Mouse (Mus musculus): ENCODE measurements around the gene Dennd2a.

The Dennd2a gene

DNA sequence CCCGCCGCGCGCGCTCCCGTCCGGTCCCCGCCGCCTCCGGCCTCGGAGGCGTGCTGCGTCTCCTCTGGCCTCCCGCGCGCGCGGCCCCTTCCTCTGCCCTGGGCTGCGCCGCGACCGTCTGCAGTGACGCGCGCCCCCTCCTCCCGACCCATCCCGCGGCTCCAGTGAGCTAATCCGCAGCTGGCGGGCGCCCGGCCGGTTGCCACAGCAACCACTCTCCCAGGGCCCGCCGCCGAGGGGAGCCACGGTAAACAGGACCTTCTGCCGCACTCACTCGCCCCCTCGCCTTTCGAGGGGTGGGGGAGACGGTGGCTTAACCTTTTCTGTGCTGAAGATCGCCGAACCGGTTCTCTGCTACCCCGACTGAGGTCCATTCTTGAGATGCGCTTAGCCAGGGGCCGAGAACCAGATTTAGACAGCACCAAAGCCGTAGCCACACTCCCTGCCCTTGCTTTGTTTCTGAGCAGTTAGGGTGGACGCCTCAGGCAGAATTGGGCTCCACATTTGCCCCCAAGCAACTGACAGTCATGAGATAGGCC, at the start of gene Dennd2a:
Gene Dennd2a, minus strand, starts transcription at position 145 of the 539 bp plus-strand sequence.
- WGBS = 1% methylated on average over 50 of the region's 50 CpGs

DNA sequence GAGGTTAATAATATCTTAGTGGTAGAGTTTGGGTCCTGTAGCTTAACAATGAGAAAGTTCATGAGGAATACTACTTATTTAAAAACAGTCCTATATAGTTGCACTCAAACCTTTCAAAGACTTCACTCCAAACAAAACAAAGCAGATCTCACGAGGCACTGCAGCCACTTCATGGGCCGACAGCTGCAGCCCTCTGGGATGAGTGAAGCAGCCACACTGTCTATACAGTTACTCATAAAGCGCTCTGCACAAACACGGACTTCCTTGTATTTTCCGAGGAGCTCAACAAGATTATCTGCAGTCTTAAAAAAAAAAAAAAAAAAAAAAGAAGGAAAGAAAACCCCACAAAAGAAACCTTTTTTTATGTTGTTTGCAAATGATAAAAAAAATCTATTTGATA, 49.7 kb upstream of the Dennd2a start:
- 49% methylated on average over 5 of the region's 5 CpGs for WGBS

DNA sequence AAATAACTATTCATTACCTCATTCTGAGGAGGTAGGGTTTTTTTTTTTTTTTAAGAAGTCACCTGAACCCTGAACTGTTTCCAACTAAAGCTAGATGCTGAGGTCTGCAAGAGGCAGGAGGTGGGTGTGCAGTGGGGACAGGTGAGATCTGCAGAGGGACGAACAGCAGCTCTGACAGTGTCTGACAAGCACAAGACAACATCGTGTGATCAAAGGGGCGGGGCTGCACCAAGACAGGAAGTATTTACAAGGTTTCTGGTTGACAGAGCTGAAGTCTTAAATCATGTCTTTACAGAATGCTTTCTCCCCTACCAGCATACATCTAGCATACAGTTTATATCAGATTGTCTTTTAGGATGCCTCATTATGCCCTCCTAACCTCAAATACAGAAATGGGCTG, 49.2 kb upstream of the Dennd2a start:
- WGBS = 66% methylated on average over 3 of the region's 3 CpGs

DNA sequence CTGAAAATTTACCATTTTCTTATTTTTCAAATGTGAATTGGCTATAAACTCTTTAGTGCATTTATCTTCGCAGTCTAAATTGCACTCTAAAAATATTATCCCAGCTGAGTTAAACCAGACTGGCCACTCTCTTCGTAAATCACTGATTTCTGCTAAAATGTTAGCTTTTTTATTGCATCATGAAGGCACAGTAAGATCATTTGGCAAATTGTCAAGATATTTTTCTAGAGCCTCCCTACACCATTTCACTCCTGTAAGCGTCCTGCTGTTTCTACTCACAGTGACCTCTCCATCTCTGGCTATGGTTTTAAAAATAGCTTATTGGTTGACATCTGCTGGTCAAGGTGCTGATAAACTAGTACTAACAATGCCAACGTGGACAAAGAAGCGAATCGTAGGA, 48.4 kb upstream of the Dennd2a start:
- 61% methylated on average over 6 of the region's 6 CpGs for WGBS

DNA sequence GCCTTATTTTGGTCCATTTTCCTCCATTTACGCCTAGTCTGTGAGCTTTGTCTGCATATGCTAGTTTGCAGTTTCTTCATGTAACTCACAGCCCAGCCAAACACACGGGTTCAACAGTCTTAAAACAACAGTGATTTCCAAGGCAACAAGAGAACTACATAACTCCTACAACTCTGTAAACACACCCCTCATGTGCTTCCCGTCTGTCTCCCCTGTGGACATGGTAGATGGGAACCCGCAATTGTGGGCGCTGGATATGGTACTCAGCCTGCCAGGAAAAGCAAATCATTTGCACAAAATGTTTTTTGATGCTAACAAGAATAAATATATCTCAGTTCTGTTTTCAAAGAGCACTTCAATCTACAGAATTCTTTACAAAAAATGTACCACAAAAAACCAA, 46.9 kb upstream of the Dennd2a start:
- 56% methylated on average over 5 of the region's 5 CpGs for WGBS

DNA sequence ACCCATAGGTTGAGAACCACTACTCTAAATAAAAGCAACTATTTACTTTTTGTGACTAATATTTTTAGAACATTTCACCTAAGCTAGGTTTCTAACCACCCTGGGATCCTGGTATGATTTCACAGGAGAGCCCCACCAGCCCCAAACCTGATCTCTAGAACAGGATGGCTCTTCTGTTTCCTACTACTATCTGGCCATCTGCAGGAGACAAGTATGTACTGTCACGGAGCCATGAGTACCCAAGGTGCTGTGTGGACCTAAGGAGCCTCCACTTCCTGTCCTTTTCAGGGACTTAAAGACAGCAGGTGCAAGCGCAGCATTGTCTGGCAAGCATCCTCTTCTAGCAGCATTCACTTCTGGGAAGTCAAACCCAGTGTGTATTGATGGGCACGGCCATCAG, 44.2 kb upstream of the Dennd2a start:
- WGBS = 76% methylated on average over 3 of the region's 3 CpGs

DNA sequence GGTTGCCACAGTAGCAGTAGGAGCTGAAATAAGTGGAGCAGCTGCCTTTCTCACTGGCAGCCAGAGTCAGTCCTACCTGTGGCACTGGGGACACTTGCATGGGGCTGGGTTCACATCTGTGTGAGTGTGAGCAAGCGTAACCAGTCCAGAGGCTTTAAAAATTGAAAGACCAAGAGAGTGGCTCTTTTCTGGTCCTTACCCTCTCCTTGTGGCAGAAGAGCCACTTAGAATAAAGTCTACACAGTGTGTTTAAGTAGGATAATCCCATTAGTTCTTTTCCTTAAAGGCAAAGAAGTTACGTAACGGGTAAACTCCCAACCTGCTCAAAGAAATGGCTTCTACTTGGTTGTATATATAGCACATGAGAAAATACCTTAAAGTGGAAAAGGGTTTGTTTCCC, 43.2 kb upstream of the Dennd2a start:
- WGBS = 89% methylated on average over 3 of the region's 3 CpGs

DNA sequence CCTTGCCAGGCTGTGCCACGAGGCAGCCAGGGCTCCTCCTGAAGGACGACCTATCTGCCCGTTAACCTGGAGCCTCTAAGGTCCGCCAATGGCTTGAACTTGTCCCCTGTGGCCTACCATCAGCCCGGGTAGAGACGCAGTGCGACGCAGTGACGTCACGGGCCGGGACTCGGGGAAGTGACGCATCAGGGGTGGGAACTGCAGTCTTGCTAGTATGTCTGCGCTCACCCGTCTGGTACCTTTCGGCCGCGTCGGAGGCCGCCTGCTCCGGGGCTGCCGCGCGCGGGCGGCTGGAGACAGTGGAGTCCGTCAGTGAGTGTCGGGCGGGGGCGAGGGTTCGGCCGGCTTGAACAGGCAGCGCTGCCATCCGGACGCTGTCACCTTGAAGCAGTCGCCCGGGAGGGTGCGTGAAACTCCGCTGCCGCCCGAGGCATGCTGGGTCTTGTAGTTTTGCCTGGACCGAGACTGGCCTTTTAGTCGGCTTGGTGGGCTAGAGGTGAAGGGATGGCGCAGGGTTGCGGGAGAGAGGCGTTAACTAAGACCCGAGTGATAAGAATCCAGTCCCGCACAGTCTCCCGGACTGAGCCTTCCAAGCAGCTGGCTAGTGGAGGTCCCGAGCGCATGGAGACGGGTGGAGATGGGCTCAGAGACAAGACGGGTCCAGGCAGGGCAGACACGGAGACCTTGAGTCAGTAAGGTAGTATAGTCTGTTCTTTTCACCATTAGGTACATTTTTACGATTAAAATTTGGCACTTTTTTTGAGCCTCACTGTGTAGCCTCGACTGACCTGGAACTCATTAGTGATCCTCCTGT, 34.9 kb upstream of the Dennd2a start, which contains the start of gene Ndufb2:
Gene Ndufb2, plus strand, starts transcription at position 174 of the 814 bp plus-strand sequence.
- under 1% methylated on average over 56 of the region's 56 CpGs for WGBS

DNA sequence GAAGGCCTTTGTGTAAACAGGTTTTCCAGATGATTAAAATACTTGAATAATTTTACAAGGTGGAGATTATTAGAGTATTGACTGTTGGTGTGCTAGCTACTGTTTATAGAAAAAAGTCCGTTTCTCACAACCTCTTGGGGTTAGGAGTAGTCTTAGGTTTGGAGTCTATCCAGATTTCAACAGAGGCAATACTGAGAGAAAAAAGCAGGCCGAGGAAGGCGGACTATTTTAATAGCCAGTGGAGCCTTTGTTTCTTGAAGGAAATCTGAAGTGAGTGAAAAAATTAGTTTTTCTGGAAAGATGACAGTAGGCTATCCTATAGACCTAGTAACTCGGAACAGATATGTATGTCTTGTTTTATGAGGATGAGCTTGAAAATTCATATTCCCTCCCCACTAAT, 33.8 kb upstream of the Dennd2a start:
- WGBS = 90% methylated on average over 4 of the region's 4 CpGs

DNA sequence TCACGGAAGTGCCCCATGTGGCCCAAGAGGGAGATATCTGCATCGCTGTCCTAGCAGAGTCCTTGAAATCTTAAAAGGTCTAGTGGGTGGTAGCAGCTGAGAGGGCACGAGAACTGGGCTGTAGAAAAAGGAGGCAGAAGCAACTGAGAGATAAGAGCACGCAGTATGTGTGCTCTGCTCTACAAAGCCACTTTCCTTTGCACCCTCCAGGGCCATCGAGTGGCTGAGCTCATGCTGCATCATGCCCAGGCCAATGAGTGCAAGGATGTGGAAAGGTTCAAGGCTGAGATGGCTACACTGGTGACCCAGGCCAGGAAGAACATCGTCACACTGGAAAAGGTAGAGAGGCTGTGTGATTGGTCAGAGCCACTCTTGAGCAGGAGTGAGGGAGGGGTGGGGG, 27.9 kb upstream of the Dennd2a start, which contains the start of gene Gm42420:
Gene Gm42420, plus strand, starts transcription at position 237 of the 400 bp plus-strand sequence.
- 99% methylated on average over 6 of the region's 6 CpGs for WGBS

DNA sequence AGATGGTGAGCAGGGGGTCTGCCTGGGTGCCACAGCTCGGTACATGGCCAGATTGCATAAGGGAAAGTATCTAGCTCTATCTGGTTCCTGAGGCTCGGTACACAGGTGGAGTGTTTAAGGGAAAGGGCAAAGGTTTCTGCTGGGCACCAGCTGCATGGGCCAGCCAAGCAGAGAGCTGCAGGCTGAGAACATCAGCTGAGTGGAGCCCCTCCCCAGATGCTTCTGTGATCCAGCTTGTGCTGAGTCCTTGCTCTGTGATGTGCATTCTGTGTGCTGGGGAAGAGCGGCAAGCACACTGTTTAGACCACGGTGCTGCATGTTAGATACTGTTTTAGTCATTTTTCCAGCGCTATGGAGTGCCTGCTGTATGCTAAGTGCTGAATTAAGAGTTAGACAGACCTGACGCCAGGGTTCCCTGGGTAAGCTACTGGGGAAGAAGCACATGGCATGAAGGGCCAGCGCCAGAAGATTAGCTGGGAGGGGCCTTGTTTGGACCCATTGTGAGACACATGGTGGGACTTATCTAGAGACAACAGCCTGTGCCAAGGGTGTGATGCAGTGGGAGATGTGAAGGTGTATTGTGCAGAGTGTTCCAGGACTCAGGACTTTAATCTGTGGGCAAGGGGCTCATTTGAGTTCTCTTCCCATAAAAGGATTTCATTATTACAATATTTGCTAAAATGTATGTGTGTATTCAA, 23.6 kb upstream of the Dennd2a start:
- 82% methylated on average over 7 of the region's 7 CpGs for WGBS

DNA sequence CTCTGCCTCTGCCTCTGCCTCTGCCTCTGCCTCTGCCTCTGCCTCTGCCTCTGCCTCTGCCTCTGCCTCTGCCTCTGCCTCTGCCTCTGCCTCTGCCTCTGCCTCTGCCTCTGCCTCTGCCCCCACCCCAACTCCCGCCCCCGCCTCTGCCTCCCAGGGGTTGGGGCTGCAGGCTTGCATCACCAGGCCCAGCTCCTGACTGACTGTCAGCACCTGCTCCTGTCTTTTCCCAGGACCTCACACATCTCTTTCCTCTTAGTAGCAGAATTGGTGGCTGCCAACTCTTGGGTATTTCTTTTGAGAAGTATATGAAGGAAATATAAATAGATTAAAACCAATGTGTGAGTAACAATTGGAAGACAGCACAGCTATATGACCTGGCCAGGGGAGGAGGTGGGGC, 22.9 kb upstream of the Dennd2a start:
- WGBS = 94% methylated on average over 2 of the region's 2 CpGs

DNA sequence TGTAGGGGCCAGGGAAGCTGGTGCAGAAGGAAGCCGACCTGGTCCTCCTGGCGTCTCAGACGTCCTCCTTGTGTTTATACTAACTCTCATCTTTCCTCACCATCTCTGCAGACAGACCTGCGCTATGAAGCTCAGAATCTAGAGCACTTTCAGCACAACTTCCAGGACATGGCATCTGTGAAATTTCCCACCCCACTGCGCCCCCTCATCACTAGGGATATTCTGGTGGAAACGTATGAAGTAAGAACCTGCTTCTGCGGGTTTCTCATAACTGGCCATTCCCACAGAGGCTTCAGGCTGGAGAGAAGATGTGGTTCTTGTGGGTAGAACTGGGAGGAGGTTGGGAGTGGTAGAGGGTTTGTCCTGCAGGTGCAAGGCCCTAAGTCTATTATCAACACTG, 21.9 kb upstream of the Dennd2a start:
- 67% methylated on average over 7 of the region's 7 CpGs for WGBS

DNA sequence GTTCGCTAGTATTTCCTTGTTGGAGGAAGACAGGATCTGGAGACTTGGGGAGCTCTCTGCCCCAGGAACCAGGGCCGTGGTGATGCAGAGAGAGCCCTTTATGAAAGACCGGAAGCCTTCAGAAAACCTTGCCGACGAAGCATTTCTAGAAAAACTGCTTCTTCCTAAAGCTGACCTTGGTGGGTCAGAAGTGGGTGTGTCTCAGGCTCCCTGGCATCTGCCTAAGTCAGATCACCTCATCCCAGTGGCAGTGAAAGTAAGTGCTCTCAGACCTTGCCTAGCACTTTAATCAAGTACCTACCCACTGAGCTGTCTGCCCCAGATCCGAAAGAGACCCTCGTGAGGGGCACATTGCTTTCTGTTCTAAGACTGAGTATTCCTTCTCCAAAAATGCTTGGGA, 17.3 kb upstream of the Dennd2a start:
- 64% methylated on average over 7 of the region's 7 CpGs for WGBS

DNA sequence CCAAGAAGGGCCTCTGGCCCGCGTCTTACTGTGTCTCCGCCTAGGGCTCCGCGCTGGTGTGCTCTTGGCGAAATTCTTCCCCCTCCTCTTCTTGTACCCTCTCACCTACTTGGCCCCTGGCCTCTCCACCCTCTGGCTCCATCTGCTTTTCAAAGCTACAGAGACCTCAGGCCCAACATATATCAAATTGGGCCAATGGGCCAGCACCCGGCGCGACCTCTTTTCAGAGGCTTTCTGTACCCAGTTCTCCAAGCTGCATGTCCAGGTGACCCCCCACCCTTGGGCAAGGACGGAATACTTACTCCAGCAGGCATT, 16.8 kb upstream of the Dennd2a start:
- 23% methylated on average over 10 of the region's 10 CpGs for WGBS

DNA sequence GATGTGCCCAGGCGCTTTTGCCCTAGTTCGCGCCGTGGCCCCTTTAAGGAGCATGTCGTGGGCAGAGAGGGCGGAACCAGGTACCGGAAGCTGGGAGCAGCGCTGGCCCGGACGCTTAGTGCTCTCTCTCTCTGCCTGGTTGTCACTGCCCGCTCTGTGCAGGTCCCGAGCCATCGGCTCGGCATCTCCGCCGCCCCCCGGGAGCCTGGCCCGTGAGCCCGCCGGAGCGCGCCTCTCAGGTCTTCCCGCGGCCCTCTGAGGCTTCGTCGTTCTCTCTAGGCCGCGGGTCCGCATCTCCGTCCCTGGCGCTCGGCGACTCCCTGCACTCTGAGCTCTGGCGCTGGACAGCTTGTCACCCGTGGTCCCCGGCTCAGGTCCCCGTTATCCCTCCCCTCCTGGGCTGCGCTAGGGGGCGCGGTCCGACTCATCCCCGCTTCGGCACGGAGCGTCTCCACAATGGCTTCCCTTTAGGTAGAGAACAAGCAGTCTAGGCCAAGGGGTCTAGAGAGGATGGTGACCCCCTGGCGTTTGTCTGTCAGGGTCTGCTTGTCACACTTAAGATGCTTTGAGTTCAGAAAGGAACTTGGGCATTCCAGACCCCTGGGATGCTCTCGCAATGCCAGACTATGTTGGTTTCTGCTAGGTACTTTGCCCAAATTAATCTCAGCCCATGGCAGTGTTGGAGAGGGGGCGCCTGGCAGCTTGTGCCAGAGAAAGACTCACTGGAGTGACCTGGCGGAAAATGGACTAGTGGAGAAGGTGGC, 16.3 kb upstream of the Dennd2a start, which contains the start of gene Adck2:
Gene Adck2, plus strand, starts transcription at position 83 of the 764 bp plus-strand sequence.
- WGBS = 1% methylated on average over 49 of the region's 49 CpGs

DNA sequence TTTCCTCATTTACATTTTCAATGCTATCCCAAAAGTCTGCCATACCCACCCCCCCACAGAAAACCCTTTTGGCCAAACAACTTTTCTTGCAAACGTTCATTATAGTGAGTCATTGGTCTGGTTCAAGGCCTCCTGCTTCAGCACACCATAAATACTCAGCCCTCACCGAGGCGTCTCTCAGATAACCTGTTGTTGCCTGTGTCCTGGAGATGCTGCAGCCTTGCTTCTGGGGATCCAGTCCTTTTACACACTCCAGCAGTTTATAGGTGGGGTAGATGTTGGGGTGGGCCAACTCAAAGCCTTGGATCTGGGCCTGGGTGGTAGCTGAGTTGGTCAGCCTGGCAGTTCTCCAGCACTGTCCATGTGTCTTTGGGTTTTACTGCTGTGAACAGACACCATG, 12.8 kb upstream of the Dennd2a start:
- 78% methylated on average over 3 of the region's 3 CpGs for WGBS

DNA sequence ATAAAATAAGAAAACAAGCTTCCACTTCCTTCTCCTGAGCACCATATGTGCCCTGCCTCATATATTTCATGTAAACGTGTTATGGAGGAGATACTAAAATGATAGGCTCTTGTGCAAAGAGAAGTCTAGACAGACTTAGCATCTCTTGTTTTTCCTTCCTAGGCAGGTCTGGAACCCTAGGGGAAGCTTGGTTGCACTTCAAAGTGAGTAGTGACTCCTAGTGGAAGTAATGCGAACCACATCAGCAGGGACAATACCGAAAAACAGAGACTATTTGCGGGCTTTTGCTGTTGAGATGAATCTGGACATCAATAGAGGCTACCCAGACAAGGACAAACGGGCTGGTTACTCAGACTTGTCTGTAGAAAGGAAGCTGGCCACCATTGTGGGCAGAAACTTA, 9.9 kb upstream of the Dennd2a start:
- WGBS = 6% methylated on average over 5 of the region's 5 CpGs

DNA sequence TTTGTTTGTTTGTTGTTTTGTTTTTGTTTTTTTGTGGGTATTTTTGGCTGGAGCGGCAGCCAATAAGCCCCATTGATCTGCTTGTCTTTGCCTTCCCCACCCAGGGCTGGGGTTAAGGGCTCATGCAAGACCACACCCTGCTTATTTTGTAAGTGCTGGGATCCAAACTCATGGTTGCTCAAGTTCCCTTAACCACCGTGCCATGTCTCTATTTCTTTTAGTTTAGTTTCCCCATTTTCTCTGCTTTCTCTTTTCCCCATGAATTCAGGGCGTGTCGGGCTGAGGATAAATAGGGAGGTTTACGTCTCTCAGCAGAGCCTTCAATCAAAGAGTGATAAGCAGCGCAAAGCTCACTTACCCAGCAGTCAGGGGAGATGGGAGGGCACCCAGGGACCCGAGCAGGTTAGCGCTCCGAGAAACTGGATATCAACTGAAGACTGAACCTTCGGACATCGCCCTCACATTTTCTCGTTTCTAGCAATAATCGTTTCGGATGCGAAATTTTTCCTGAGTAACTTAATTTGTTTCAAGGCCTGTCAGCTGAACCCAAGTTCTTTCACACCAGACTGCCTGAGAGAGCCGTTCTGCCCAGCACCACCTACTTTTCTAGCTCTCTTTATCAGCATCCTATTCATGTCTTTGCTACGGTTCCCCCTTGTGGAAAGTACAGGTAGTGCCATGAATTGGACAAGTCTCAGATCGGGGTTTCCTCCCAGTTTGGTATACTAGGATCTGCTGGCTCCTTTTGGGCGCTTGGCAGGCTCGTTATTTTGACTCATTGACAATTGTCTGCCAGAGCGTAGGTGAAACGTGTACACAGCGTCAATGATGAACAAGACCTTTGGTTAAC, 4.7 kb upstream of the Dennd2a start:
- WGBS = 19% methylated on average over 23 of the region's 23 CpGs

DNA sequence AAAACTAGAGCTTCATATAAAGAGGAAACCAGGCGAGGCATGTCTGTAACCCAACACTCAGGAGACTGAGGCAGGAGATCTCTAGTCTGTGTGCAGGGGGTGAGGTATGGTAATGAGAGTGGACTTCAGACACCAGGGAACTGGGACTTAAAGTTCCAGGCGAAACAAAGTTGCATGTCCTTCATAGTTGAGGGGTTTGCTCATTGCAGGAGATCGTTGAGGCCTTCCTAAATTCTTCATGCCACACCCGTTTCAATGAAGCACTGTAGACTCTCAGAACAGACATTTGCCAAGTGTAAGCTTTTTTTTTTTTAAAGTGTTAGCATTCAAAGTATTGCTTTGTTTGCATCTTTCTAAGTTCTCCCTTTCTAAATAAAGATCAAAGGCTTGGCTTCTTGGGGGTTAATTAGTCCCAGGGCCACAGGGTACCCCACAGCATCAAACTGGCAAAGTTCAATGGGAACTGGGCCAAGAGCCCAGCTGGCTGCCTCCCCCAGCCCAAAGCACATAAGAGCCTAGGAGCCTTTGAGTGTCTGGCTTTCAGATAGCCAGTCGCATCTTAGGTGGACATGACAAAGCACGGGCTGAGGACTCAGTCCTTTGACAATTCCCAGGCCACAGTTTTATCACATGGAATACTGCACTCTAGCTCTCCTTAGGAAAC, 1.7 kb upstream of the Dennd2a start:
- 69% methylated on average over 6 of the region's 6 CpGs for WGBS
